Mouse (Mus musculus) E14TG2a.4 (cell line): ENCODE measurements around the gene Hist1h3f.
"Not testable (repeated sequence)": the region's sequence is repeated elsewhere in the genome, so short reads cannot be mapped to it uniquely, and the experiment has no call there.

Experiments
- CTCF ChIP-seq: conservative IDR thresholded peaks from 2 replicates; pipeline ENCODE4 v1.5.1; 2014; ENCODE audit warnings: low read length
- NANOG ChIP-seq: IDR thresholded peaks from 2 replicates; pipeline ENCODE4 v1.6.1; 2014; ENCODE audit warnings: borderline replicate concordance, low read length, mixed read lengths

- TF ChIP-seq CTCF, NANOG: not testable (repeated sequence)
Measured at GRCm38 (mm10) chr13:23561531-23561882, 17.7 kb downstream of the Hist1h3f start.
